Mouse (Mus musculus) central nervous system, embryonic 11.5 days (tissue): ENCODE data around the gene Itih3. TPM values are rescaled to one million over a fixed set of nuclear protein-coding genes. Genes with fewer than 3 reads are reported as not detected.

Source experiments
- polyA plus RNA-seq: library from polyadenylated mRNA; depleted of rRNA; stranded (reverse); fragments of >200 nt; gene quantifications from 2 replicates; pipeline ENCODE4 v1.2.3, GENCODE M21; 2012; rRNA removed

Itih3 gene
- 1.9 and 3.6 TPM in 2 replicates for polyA plus RNA-seq

GRCm38 (mm10) chr14:30923375-30924105 lies at the start of gene Itih3:
Gene Itih3, minus strand, starts transcription at chr14:30923760.

GRCm38 (mm10) chr14:30951154-30951825 lies 27.7 kb upstream of the Itih3 start, which contains the start of gene Nek4:
Gene Nek4, plus strand, starts transcription at chr14:30951377.

GRCm38 (mm10) chr14:30943038-30943437 lies 19.5 kb upstream of the Itih3 start, which contains the start of gene Itih1:
Gene Itih1, minus strand, starts transcription at chr14:30943289.

GRCm38 (mm10) chr14:30886204-30886603 lies 37.4 kb downstream of the Itih3 start, which contains the start of gene Itih4:
Gene Itih4, plus strand, starts transcription at chr14:30886476.

GRCm38 (mm10) chr14:30878958-30879571 lies 44.5 kb downstream of the Itih3 start, which contains the start of gene Mustn1:
Gene Mustn1, plus strand, starts transcription at chr14:30879200.

Other genes with a start within 250 kb of the Itih3 start
- gene Sfmbt1, start 208.9 kb downstream of the Itih3 start, polyA plus RNA-seq = 10.2 and 11.7 TPM in 2 replicates
- gene Tmem110, start 98.2 kb downstream of the Itih3 start, polyA plus RNA-seq = 25.2 and 29.3 TPM in 2 replicates
- gene Mustn1, start 44.6 kb downstream of the Itih3 start, polyA plus RNA-seq = 0.44 and 2.8 TPM in 2 replicates
- 0.23 and 0.27 TPM in 2 replicates for gene Itih4, start 37.3 kb downstream of the Itih3 start, polyA plus RNA-seq
- gene Itih1, start 19.5 kb upstream of the Itih3 start, polyA plus RNA-seq = 0.62 and 1.5 TPM in 2 replicates
- 14.9 and 15.4 TPM in 2 replicates for gene Nek4, start 27.6 kb upstream of the Itih3 start, polyA plus RNA-seq
- gene Glt8d1, start 77.6 kb upstream of the Itih3 start, polyA plus RNA-seq = 58.9 and 97.6 TPM in 2 replicates
- gene Spcs1, start 77.9 kb upstream of the Itih3 start, polyA plus RNA-seq = 128 and 218 TPM in 2 replicates
- 44.9 and 53.0 TPM in 2 replicates for gene Pbrm1, start 95.4 kb upstream of the Itih3 start, polyA plus RNA-seq
- gene Gnl3, start 95.4 kb upstream of the Itih3 start, polyA plus RNA-seq = 134 and 186 TPM in 2 replicates
- 26.7 and 44.6 TPM in 2 replicates for gene Smim4, start 205.2 kb upstream of the Itih3 start, polyA plus RNA-seq
- 300 and 453 TPM in 2 replicates for gene Nt5dc2, start 207.3 kb upstream of the Itih3 start, polyA plus RNA-seq
- gene Stab1, start 244.9 kb upstream of the Itih3 start, polyA plus RNA-seq = 30.1 and 34.2 TPM in 2 replicates